Mouse (Mus musculus) liver, adult 2 months (tissue): ENCODE data around the gene Fbxo36.

ENCODE experiments used
- CTCF ChIP-seq: fragments of 200-500 bp; IDR thresholded peaks from 2 replicates; pipeline ENCODE4 v1.5.1; 2011; ENCODE audit warnings: low read depth, low read length, control low read depth
- POLR2A ChIP-seq: fragments of 200-500 bp; IDR thresholded peaks from 2 replicates; pipeline ENCODE4 v1.6.1; 2011; ENCODE audit warnings: low read length, control low read depth; ENCODE audit not compliant: insufficient read depth; ENCODE audit errors: extremely low read depth

- TF ChIP-seq CTCF (no peak), POLR2A (no peak)
Observed at GRCm38 (mm10) chr1:84803788-84804187, 35.9 kb upstream of the Fbxo36 start.
